Mouse (Mus musculus) kidney, postnatal 0 days (tissue): ENCODE results near the gene Birc2. TPM values are rescaled to one million over a fixed set of nuclear protein-coding genes. Genes with fewer than 3 reads are reported as not detected.

Experiments
- ATAC-seq: fragments of 200-750 bp; cut with Nextera tagmentation; replicated peaks from 2 replicates; pipeline ENCODE4 v1.8.0; 2017; ENCODE audit warnings: low read depth, moderate number of reproducible peaks, moderate TSS enrichment, moderate library complexity; ENCODE audit not compliant: low FRiP score
- DNase-seq: peaks from one replicate; pipeline ENCODE4 v3.0.0-alpha.2; 2016; ENCODE audit warnings: low spot score
- H3K27ac ChIP-seq: fragments of 300-500 bp; sonication (generic); 2 replicates; pipeline ENCODE4 v1.5.1; 2014; ENCODE audit warnings: mild to moderate bottlenecking
- H3K27me3 ChIP-seq: fragments of 300-500 bp; sonication (generic); 2 replicates; pipeline ENCODE4 v1.6.1; 2014; ENCODE audit warnings: low read length, mixed read lengths; ENCODE audit not compliant: insufficient read depth
- H3K36me3 ChIP-seq: fragments of 300-500 bp; sonication (generic); 2 replicates; pipeline ENCODE4 v1.6.1; 2014; ENCODE audit warnings: low read length, mixed read lengths; ENCODE audit not compliant: insufficient read depth
- H3K4me1 ChIP-seq: fragments of 300-500 bp; sonication (generic); replicated peaks from 2 replicates; pipeline ENCODE4 v1.6.1; 2014; ENCODE audit warnings: antibody characterized with exemption, low read length, mixed read lengths; ENCODE audit not compliant: insufficient read depth
- H3K4me2 ChIP-seq: fragments of 300-500 bp; sonication (generic); 2 replicates; pipeline ENCODE4 v1.6.1; 2014; ENCODE audit warnings: mild to moderate bottlenecking, low read length, moderate library complexity, mixed read lengths
- H3K4me3 ChIP-seq: fragments of 300-500 bp; sonication (generic); replicated peaks from 2 replicates; pipeline ENCODE4 v1.5.1; 2014; ENCODE audit warnings: low read depth, low read length
- H3K9ac ChIP-seq: fragments of 300-500 bp; sonication (generic); 2 replicates; pipeline ENCODE4 v1.6.1; 2014; ENCODE audit warnings: low read depth, low read length
- H3K9me3 ChIP-seq: fragments of 300-500 bp; sonication (generic); replicated peaks from 2 replicates; pipeline ENCODE4 v1.6.1; 2016; ENCODE audit warnings: low read length, inconsistent platforms, mixed read lengths
- CTCF ChIP-seq: IDR thresholded peaks from 2 replicates; pipeline ENCODE4 v1.5.1; 2016; ENCODE audit warnings: antibody characterized with exemption, low read depth, mild to moderate bottlenecking, moderate library complexity
- WGBS: fragments of 180-500 bp; shearing (Covaris S2); extraction: QIAGEN DNeasy Blood & Tissue Kit; methylation state at CpG from one replicate; pipeline ENCODE4 v1.1.7; 2014; 5-methylcytosine and 5-hydroxymethylcytosine counted together
- polyA plus RNA-seq: library from polyadenylated mRNA; unstranded; fragments of >200 nt; fragmentation: Nextera tagmentation; extraction: Ambion mirVana; gene quantifications from 2 replicates; pipeline ENCODE4 v1.2.1, GENCODE M21; 2015

Birc2 gene
- polyA plus RNA-seq: 36.4 and 37.4 TPM in 2 replicates

- under 1% methylated on average over 67 of the region's 68 CpGs for whole genome bisulfite sequencing
- peak; percentile 97 for DNase-seq
- H3K27ac ChIP-seq: peak within 1 kb of the TSS; percentile 99
- no peaks in the 10 kb centered on the region for H3K9me3 ChIP-seq
- TF ChIP-seq CTCF: peak; percentile 18; the same call in 1 of the 2 replicates
- ATAC-seq: peak; percentile 98
- no peaks in the 10 kb centered on the region for H3K27me3 ChIP-seq
- peak within 1 kb of the TSS; percentile 87 for H3K9ac ChIP-seq
- H3K4me3 ChIP-seq: peak within 1 kb of the TSS; percentile 78
- 0 out of 2 replicates have a peak, but pooled peaks cover 9% of the 10 kb centered on the region for H3K4me1 ChIP-seq
- no peaks in the 10 kb centered on the region for H3K36me3 ChIP-seq
- peak within 1 kb of the TSS; percentile 90 for H3K4me2 ChIP-seq
Measured at GRCm38 (mm10) chr9:7836905-7837805, at the start of gene Birc2. TSS of gene Birc2 (minus strand) at chr9:7837064.

GRCm38 (mm10) chr9:7884346-7884745, 47.5 kb upstream of the Birc2 start:
- no peaks in the 10 kb centered on the region for H3K4me1 ChIP-seq
- H3K4me3 ChIP-seq: no peak overlapping the region
- no peak overlapping the region for H3K27ac ChIP-seq
- no peak for DNase-seq
- TF ChIP-seq CTCF: no peak
- no peak for ATAC-seq
- H3K36me3 ChIP-seq: no peaks in the 10 kb centered on the region
- no peaks in the 10 kb centered on the region for H3K9me3 ChIP-seq
- H3K27me3 ChIP-seq: no peaks in the 10 kb centered on the region
- no peak overlapping the region for H3K9ac ChIP-seq
- H3K4me2 ChIP-seq: no peak overlapping the region
- 98% methylated on average over 3 of the region's 3 CpGs for WGBS

- WGBS: 100% methylated on average over 1 of the region's 1 CpGs
- H3K36me3 ChIP-seq: no peaks in the 10 kb centered on the region
- H3K27me3 ChIP-seq: no peaks in the 10 kb centered on the region
- no peak for ATAC-seq
- H3K4me2 ChIP-seq: no peak overlapping the region
- DNase-seq: no peak
- no peak overlapping the region for H3K27ac ChIP-seq
- H3K4me1 ChIP-seq: no peaks in the 10 kb centered on the region
- no peaks in the 10 kb centered on the region for H3K9me3 ChIP-seq
- H3K9ac ChIP-seq: no peak overlapping the region
- no peak for TF ChIP-seq CTCF
- no peak overlapping the region for H3K4me3 ChIP-seq
Measured at GRCm38 (mm10) chr9:7882304-7882865, 45.5 kb upstream of the Birc2 start.

- DNase-seq (no peak), ATAC-seq (no peak)
- no peaks in the 10 kb centered on the region for H3K36me3 ChIP-seq
- H3K9ac ChIP-seq: no peak overlapping the region
- H3K4me3 ChIP-seq: no peak overlapping the region
- no peaks in the 10 kb centered on the region for H3K9me3 ChIP-seq
- no peaks in the 10 kb centered on the region for H3K27me3 ChIP-seq
- peaks cover 7% of the 10 kb centered on the region; the same call in 1 of the 2 replicates for H3K4me1 ChIP-seq
- peak; percentile 21; the same call in 1 of the 2 replicates for TF ChIP-seq CTCF
- WGBS: 92% methylated on average over 8 of the region's 8 CpGs
- no peak overlapping the region for H3K4me2 ChIP-seq
- peak overlapping the region; percentile 71; the same call in 1 of the 2 replicates for H3K27ac ChIP-seq
Measured at GRCm38 (mm10) chr9:7873511-7874211, 36.8 kb upstream of the Birc2 start.

GRCm38 (mm10) chr9:7872775-7873439, 36.0 kb upstream of the Birc2 start, which contains the start of gene Birc3:
TSS of gene Birc3 (minus strand) at chr9:7873186.
- H3K4me2 ChIP-seq: peak within 1 kb of the TSS; percentile 56
- H3K9ac ChIP-seq: peak within 1 kb of the TSS; percentile 50
- H3K36me3 ChIP-seq: no peaks in the 10 kb centered on the region
- no peaks in the 10 kb centered on the region for H3K27me3 ChIP-seq
- peaks cover 7% of the 10 kb centered on the region; the same call in 1 of the 2 replicates for H3K4me1 ChIP-seq
- 3% methylated on average over 26 of the region's 26 CpGs for whole genome bisulfite sequencing
- peak; percentile 93 for ATAC-seq
- H3K4me3 ChIP-seq: peak within 1 kb of the TSS; percentile 50
- TF ChIP-seq CTCF: no peak
- peak within 1 kb of the TSS; percentile 71 for H3K27ac ChIP-seq
- peak; percentile 73 for DNase-seq
- no peaks in the 10 kb centered on the region for H3K9me3 ChIP-seq
